Mouse (Mus musculus): ENCODE measurements at regions not wholly inside any gene's neighbourhood (a gene's known extent, or its start where the extent isn't known, plus 50 kb on each side); places are given as distances from the start of the nearest gene placed in this dataset.

GRCm38 (mm10) chr14:72942571-72942970, 106.3 kb downstream of the Cysltr2 start:
- DNase-seq (ENCODE audit: low read depth, low spot score), result no peak

- no peak for DNase-seq (ENCODE audit: low read depth, low spot score)
Measured at GRCm38 (mm10) chr14:72939067-72939393, 109.9 kb downstream of the Cysltr2 start.

GRCm38 (mm10) chr14:72938382-72939066, 110.4 kb downstream of the Cysltr2 start:
- DNase-seq (ENCODE audit: low read depth, low spot score), result no peak

- DNase-seq (ENCODE audit: low read depth, low spot score), result no peak
Measured at GRCm38 (mm10) chr14:72933598-72933997, 115.3 kb downstream of the Cysltr2 start.

GRCm38 (mm10) chr14:72932296-72932695, 116.6 kb downstream of the Cysltr2 start:
- DNase-seq (ENCODE audit: low read depth, low spot score), result no peak

GRCm38 (mm10) chr14:72901171-72901926, 147.6 kb downstream of the Cysltr2 start:
- DNase-seq (ENCODE audit: low read depth, low spot score), result no peak

GRCm38 (mm10) chr14:72899630-72900029, 149.3 kb downstream of the Cysltr2 start:
- no peak for DNase-seq (ENCODE audit: low read depth, low spot score)

- no peak for DNase-seq (ENCODE audit: low read depth, low spot score)
Measured at GRCm38 (mm10) chr14:72892316-72892715, 156.6 kb downstream of the Cysltr2 start.

- no peak for DNase-seq (ENCODE audit: low read depth, low spot score)
Measured at GRCm38 (mm10) chr14:72889663-72890062, 159.3 kb downstream of the Cysltr2 start.

GRCm38 (mm10) chr14:72887470-72888071, 161.3 kb downstream of the Cysltr2 start:
- no peak for DNase-seq (ENCODE audit: low read depth, low spot score)

GRCm38 (mm10) chr14:72886935-72887369, 162.0 kb downstream of the Cysltr2 start:
- DNase-seq (ENCODE audit: low read depth, low spot score), result no peak

- DNase-seq (ENCODE audit: low read depth, low spot score), result no peak
Measured at GRCm38 (mm10) chr14:72885824-72886223, 163.1 kb downstream of the Cysltr2 start.

GRCm38 (mm10) chr14:72884561-72884960, 164.4 kb downstream of the Cysltr2 start:
- DNase-seq (ENCODE audit: low read depth, low spot score), result no peak

- DNase-seq (ENCODE audit: low read depth, low spot score), result no peak
Measured at GRCm38 (mm10) chr14:72877132-72877531, 167.3 kb upstream of the Fndc3a start.

GRCm38 (mm10) chr14:72873494-72873893, 163.7 kb upstream of the Fndc3a start:
- DNase-seq (ENCODE audit: low read depth, low spot score), result no peak

- no peak for DNase-seq (ENCODE audit: low read depth, low spot score)
Measured at GRCm38 (mm10) chr14:72869188-72869749, 159.5 kb upstream of the Fndc3a start.

GRCm38 (mm10) chr14:72866896-72867295, 157.1 kb upstream of the Fndc3a start:
- no peak for DNase-seq (ENCODE audit: low read depth, low spot score)

- no peak for DNase-seq (ENCODE audit: low read depth, low spot score)
Measured at GRCm38 (mm10) chr14:72865531-72865930, 155.7 kb upstream of the Fndc3a start.

- DNase-seq (ENCODE audit: low read depth, low spot score), result no peak
Measured at GRCm38 (mm10) chr14:72864792-72865191, 155.0 kb upstream of the Fndc3a start.

GRCm38 (mm10) chr14:72864130-72864529, 154.3 kb upstream of the Fndc3a start:
- DNase-seq (ENCODE audit: low read depth, low spot score), result no peak

- DNase-seq (ENCODE audit: low read depth, low spot score), result no peak
Measured at GRCm38 (mm10) chr14:72862806-72863526, 153.2 kb upstream of the Fndc3a start.

- DNase-seq (ENCODE audit: low read depth, low spot score), result no peak
Measured at GRCm38 (mm10) chr14:72854226-72854625, 144.4 kb upstream of the Fndc3a start.
